Mouse (Mus musculus): ENCODE measurements around the gene Spred1.
"Not testable (repeated sequence)": the region's sequence is repeated elsewhere in the genome, so short reads cannot be mapped to it uniquely, and the experiment has no call there.

The Spred1 gene

DNA sequence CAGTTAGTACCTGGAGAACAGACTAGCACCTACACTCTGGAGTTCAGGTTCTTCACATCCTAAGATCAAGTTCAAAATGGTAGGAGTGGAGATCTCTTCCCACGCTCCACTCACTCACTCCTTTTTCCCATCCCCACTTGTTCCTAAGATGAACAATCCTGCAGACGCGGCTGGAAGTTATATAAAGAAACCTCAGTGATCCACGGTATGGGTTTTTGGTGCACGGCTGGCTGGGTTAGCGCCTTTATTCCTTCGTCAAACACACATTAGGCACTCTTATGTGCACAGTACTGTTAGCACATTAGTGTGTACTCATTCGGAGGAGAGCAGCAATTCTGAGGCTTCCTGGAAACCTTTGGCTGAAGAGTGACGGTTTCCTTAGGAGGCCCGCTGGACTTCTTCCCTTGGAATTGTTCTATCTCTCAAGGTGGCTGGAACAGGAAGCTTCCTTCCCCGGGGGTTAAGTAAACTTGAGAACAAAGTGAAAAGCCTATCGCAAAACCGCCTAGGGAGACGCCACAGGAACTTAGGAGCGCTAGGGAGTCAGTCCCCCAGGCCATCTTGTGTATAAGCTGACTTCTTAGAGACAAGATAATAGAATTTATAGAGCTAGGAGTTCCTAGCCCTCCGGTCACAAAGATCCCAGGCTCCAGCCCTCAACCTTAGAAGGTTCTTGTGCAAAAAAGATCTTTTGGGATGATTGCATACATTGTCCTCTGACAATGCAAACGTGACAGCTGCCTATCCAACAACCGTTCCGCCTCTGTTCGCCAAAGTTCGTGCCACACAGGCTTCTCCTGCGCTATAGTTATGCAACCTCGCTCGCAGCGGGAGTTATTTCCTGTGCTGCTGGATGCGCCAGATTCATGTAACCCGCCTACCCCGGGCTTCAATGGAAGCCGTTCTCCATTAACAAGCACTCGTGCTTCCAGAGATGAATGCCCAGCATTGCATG is 1.6 kb upstream of the Spred1 start:
- DNase-seq (ENCODE audit: low spot score) = peak; percentile 86

DNA sequence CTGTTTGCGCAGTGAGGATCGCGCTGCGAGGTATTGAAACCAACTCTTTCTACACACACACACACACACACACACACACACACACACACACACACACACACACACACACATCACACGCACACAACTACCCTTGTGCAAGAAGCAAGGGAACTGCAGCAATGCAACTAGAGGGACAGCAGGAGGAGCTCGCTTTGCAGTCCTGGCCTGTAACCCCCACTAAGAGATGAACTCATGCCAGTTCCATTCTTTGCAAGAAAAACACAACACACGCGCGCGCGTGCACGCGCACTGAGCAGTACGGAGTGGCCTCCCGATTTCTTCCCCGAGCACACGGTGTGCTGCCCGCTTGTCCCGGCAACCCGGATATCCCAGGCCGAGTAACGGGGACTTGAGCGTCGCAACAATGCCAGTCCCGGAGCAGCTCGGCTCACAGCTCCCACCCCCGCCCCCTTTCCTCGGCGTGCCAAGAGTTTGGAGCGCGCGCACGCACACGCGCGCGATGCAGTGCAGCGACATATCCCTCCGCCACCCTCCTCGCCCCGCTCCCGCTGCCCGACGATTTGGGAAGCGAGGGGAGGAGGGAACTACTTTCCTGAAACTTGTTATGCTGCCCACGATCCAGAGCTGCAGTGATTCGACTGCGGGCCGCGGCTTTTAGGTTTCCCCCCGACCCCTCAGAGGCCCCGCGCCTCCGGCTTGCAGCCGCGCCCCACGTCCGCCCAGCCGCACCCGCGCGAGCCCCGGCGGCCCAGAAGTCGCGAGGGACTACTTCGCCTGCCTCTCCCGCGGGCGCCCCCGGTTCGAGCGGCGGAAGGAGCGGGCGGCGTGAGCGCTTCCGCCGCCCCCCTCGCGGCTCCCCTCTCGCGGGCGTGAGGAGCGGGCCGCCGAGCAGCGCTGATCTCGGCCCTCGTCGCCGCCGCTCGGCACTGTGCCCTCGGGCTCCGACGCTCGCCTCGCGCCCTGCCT is 645 bp upstream of the Spred1 start:
- peak; percentile 98 for DNase-seq (ENCODE audit: low spot score)

DNA sequence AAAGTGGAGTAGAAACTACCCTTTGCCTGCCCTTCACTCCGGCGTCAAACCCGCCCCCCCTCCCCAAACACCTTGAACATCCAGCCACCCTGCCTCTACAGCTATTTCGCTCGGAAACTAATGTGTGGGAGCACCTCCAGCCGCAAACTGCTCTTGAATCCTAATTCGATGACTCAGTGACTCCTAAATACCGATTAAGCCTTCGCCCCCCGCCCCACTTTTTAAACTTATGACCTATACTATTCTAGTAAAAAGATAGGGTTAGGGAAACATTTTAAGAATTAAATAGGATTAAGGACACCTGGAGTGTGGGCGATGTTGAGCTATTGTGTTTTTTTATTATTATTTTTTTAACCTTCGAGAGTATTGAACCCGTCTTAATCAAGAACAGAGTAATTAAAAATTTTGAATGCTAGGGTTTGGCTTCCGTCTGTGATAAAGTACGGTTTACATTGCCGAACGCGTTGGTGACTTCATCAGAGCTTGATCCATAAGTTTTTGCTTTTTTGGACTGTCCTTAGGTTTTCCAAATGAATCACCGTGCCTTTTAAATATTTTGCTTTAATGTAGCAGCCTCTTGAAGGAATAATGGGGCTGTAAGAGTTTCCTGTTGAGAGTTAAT is 921 bp downstream of the Spred1 start:
- no peak for DNase-seq (ENCODE audit: low spot score)

DNA sequence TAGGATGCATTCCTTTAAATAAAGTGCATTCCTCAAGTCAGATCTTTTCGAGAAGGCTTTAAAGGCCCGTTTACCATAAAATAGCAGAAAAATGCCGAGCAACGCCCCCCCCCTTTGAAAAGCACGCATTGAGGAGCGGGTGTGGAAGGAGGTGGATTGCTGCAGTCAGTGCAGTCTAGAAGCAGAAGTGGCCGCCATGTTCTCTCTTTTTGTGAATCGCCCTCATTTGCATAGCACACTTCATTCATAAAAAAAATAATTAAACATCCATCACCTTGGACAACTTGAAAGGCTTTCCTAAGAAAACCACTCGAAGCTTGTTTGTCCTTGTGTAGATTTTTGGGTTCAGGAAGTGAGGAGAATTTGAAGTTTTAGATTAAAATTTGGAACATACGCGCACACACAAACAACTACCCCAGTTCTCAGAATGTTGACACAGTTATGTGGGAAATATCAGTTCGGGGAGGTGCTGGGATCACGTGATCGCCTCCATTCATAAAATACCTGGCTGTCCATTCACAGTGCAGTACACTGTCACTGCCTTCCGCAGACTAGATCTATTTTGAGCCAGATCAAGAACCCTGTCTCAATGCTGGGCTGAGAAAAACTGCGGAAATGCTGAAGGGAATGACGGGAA is 1.6 kb downstream of the Spred1 start:
- DNase-seq (ENCODE audit: low spot score) = peak; percentile 71

DNA sequence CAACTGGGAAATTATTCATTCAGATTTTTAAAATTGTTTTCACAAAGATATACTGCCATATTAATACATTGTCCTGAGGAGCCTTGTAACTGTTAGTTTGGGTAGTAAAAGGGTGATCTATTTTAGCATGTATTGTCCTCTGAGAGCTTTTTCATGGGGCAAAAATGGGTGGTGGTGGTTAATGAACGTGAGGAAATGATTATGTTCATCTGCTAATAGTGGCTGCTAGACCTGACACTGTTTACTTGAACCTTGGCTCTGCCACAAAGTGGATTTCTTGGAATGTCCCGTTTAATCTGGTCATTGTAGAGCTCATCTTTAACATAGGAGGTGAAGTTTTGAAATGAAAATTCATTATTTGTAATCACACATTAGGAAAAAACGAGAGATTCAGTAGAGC is 2.5 kb downstream of the Spred1 start:
- no peak for DNase-seq (ENCODE audit: low spot score)

DNA sequence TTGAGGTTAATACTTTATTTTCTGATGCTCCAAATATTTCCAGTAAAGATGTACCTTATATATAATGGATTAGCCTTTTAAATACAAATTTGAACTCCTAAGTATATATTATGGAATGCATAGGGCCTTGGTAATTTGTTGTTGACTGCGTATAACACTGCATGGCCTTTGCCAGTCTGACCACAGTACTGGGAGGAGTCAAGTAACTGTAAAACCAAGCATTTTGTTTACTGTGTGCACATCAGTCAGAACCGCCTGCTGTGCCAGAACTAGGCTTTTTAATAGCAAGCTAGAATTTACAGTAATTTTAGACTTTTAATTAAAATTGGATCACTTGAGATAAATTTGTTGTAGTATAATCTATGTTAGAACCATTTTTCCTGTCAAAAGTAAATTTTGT is 3.7 kb downstream of the Spred1 start:
- no peak for DNase-seq (ENCODE audit: low spot score)

DNA sequence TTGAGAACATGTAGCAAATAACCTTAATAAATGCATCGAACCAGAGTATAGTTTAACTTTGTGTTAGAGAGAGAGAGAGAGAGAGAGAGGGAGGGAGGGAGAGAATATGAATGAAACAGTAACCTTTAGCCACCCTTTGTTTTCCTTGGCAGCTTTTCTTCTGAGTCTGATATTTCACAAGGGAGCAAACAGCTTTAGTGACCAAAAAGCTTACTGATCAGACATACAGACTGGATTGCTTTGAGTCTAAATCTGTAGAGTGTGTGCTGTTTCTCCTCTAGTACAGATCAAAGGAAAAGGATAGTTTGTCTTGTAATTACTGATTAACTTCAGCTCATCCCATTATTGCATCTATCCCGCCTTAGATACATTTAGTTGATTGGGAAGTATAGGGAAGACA is 8.0 kb downstream of the Spred1 start:
- peak; percentile 79 for DNase-seq (ENCODE audit: low spot score)

DNA sequence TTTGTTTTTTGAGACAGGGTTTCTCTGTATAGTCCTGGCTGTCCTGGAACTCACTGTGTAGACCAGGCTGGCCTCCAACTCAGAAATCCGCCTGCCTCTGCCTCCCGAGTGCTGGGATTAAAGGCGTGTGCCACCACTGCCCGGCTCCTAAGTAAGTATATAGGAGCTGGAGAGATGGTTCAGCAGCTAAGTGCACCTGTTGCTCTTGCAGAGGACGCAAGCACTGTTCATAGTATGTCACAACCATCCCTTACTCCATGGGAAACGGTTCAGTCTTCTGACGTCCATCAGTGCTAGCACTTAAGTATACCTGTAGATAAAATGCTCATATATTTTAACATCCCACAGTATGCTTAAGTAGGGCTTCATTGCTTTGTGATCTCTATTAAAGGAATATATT is 9.9 kb downstream of the Spred1 start:
- not testable (repeated sequence) for DNase-seq (ENCODE audit: low spot score)

DNA sequence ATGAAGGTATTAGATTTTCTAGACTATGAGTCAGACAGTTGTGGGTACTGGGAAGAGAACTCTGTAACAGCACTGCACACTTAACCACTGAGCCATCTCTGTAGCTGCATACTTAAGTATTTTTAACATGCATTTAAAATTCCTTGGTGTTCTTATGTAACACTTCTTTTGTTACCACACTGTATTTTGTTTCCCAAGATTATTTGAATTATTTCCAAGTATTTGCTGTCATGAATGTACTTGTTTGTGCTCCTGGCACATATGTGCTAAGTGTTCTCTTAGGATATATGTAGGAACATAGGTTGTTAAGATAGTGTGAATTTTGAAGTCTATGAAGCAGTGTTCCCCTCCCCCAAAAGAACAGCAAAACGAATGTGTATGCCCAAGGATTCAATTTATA is 10.7 kb downstream of the Spred1 start:
- no peak for DNase-seq (ENCODE audit: low spot score)

DNA sequence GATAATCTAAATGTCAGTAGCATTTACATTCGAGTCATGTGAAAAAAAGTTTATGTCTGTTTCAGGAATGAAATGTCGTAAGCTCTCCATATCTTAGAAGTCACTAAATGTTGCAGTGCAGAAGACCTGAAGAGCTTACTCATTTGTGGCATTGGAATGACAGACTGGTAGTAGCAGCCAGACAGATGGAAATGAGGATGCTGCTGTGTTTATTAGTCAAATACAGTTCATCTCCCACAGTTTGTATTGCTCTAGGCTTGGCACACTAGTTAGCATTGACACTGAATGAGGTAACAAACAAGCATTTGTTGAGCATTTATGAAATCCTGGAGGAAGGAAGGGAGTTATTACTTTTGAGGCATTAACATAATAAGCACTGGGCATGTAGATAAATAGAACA is 12.4 kb downstream of the Spred1 start:
- DNase-seq (ENCODE audit: low spot score) = no peak

DNA sequence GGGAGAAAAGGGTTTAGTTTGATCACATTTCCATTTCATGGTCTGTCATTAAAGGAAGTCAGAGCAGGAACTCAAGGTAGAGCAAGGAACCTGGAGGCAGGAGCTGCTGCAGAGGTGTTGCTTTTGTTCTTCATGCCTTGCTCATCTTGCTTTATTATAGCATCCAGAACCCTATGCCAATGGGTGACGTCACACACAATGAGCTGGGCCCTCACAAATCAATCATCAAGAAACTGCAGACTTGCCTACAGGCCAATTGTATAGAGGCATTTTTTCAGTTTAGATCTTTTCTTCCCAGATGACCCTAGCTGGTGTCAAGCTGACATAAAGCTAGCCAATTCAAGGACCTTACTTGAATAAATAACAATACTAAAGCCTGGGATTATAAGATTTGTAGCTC is 16.6 kb downstream of the Spred1 start:
- no peak for DNase-seq (ENCODE audit: low spot score)

DNA sequence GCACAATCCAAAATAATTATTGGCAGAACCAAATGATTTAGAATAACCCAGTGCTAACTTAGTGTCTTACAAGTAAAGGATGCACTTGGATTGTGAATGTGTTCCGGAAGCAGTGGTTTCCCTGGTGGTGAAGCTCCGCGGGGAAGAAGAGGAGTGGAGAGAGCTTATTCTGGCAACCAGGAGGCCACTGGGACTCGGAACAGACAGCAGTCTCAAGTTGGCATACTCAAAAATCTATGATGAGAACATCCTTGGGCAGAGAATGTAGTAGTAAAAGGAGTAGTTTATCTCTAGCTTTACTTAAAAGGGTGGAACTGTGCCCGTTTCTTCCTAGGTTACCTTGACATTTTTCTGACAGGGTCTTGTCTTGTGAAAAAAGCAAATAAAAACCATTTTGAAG is 17.8 kb downstream of the Spred1 start:
- DNase-seq (ENCODE audit: low spot score) = no peak

DNA sequence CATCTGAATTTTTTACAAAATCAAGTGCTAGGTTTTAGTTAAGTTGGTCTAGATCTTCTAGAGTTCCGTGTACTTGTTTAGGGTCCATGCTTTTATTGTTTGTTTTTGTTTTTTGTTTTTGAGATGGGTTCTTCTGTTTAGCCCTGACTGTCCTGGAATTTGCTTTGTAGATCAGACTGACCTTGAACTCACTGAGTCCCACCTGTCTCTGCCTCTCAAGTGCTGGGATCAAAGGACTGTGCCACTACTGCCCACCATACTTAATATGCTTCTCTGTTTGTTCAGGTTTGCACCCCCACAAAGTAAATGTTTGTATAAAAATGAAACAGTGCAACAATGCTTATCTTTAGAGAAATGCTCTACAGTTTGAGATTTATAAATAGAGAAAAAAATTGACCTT is 18.8 kb downstream of the Spred1 start:
- no peak for DNase-seq (ENCODE audit: low spot score)

DNA sequence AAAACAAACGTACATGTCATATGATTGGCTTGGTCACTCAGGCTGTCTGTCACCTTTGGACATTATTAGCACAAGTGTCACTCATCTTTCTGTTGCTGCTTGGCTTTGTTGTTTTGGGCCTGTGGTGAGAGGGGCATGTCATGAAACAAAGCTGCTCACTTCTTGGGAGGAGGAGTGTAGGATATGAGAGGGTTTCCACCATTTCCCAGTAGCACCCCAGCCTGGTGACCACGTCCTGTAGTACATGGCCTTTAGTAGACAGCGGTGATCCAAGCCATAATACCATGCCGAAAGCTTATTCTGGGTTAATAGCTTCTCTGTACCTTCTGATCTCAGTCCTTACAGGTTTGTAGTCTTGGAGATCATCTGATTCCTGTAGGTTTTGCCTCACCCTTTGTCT is 21.9 kb downstream of the Spred1 start:
- DNase-seq (ENCODE audit: low spot score) = no peak

DNA sequence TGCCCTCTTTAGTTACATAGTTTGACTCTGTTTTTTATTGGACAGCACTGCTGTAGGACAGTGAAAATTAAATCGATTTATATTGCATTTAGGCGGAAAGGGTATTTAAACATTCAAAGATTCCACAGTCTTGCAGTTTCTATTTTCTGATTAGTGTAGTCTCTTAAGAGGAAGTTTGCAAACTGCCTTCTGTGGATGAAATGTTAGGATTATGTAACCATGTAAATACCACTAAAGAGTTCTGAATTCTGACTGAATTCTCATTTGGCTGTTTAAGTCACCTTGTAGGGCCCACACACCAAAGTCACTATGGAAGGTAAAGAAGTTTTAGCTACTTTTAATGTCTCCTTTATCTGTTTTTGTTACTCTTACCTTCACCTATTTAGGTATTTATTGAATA is 24.9 kb downstream of the Spred1 start:
- DNase-seq (ENCODE audit: low spot score) = no peak

DNA sequence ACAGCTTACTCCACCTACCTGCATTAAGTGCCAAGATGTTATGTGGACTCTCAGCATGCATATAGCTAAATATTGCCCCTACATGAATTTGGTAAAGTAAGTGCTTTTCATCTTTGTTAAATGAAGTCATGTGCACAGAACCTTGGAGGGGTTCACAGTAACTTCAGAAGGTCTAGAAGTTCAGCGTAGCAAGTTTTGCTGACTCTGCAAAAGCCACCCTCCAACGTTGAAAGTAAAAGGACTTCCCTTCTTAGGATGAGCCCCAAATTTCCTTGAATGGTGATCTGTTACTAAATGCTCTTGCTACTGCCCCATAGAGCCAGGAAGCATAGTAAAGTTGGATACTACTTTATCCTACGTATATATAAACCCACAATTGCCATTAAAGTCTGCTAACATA is 25.4 kb downstream of the Spred1 start:
- DNase-seq (ENCODE audit: low spot score) = no peak

DNA sequence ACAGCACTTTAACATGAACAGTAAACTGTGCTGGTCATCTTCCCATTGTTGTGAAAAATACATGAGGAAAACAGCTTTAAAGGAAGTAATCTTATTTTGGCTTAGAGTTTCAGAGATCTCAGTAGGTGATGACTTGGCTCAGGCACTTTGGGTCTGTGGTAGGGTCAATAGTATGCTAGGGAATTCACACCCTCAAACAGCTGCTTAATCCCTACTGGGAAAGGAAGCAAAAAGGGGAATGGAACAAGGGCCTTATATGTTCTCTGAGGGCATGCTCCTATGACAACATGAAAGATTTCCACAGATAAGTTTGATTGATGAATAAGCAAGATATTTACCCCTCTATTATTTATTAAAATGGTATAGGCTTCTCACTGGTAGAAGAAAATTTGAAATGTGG is 31.0 kb downstream of the Spred1 start:
- no peak for DNase-seq (ENCODE audit: low spot score)

DNA sequence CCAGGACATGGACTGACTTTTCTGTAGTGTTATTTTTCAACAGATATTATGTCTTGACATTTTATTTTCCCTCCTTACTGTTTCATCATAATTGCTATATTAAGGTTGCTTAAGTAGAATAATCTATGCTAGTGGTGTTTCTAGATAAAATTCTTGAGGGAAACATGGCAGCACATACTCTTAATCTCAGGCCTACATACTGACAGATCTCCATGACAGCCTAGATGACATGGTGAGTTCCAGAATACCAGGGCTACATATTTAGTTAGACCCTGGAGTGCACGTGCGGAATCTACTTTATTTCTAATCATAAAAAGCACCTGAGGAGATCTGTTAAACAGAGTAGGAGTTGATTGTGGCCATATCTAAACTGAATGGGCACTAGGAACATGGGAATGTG is 47.2 kb downstream of the Spred1 start:
- DNase-seq (ENCODE audit: low spot score) = no peak

DNA sequence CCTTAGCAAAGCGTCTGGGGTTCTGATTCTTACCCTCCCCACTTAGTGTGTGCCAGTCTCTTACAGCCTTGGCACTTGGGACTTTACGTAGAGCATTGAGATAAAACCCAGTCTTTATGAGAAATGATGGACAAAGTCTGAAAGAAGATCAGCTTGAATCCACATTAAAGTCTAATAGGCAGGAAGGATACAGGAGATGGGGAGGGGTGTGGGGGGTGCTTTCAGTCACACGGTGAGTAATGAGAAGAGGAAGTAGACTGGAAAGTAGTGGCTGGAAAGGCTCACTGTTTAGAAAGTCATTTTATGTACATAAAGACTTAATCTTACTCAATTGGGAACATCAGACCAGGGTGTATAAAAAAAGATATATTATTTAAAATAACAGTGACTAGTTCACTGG is 47.9 kb downstream of the Spred1 start:
- no peak for DNase-seq (ENCODE audit: low spot score)

DNA sequence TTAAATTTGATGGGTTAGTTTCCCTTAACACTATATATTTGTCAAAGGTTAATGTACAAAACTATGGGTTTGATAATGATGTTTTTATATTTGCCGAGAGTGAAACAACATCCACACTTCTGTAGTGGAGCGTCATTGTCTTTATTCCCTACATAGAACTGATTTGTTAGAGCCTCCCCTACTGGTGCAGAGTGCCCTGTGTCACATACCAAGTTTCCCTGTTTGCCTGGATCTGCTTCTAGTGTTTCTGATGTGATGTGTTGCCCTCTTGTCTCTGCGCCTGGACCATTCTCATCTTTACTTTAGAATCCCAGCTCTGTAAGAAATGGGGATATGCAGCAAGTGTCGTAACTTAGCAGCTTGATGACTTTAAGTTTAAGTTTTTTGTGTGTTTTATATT is 51.8 kb downstream of the Spred1 start:
- peak; percentile 31 for DNase-seq (ENCODE audit: low spot score)

DNA sequence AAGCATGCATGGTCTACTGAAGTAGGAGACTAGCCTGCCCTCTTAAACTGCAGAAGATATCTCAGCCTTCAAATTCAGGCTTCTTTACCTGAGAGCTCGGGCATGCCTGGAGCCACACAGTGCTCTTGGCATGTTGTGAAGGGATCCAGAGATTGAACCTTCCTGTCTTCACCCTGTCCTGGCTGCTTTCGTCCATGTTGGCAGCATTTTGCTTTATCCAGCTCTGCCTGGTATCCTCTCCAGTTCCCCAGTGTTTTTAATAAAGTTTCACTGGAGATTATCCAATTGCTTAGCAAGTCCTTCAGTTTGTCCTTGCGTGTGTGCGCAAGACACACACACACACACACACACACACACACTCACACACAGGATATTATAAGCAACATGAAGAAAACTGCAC is 54.9 kb downstream of the Spred1 start:
- no peak for DNase-seq (ENCODE audit: low spot score)

DNA sequence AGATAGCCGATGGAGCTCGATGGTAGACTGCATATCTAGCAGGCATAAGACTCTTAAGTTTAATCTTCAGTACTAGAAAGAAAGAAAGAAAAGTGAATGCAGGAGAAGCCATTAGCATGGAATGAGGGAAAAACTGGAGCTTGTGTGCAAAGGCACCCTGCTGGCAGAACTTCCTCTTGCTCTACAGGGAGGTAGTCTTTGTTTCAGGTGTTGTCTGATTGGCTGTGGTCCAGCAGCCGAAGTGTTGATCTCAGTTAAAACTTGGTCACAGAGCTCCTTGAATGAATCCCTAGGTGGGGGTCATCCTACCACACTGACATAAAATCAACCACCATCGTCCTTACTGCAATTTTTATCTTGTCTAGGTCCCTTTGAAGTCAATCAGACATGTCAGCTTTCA is 55.8 kb downstream of the Spred1 start:
- DNase-seq (ENCODE audit: low spot score) = no peak

Data from adipocyte (in vitro differentiated cells).